8 mouse cellular contexts compared by ENCODE assay signal in genomic region chr11:23565761-23566160, GRCm38 (mm10). TPM values are rescaled to one million over a fixed set of nuclear protein-coding genes. Genes with fewer than 3 reads are reported as not detected.
DNase-seq lines count a peak whose midpoint lies in the region; ATAC-seq and TF ChIP-seq lines count a peak whose summit lies in the region.

No protein-coding gene starts in this region.

- WGBS in embryonic facial prominence, embryonic 14.5 days, result 55% methylated on average over 6 of the region's 6 CpGs
- WGBS in heart, embryonic 10.5 days, result 48% methylated on average over 6 of the region's 6 CpGs
- WGBS in liver, embryonic 13.5 days (ENCODE audit: insufficient replicate concordance), result 46% methylated on average over 6 of the region's 6 CpGs
- WGBS in neural tube, embryonic 13.5 days, result 59% methylated on average over 6 of the region's 6 CpGs

- H3K4me3 ChIP-seq in embryonic facial prominence, embryonic 14.5 days (ENCODE audit: low read depth, low read length), result no peak overlapping the region
- H3K4me3 ChIP-seq in heart, embryonic 10.5 days, result no peak overlapping the region
- H3K4me3 ChIP-seq in liver, embryonic 13.5 days (replicated peaks), result no peak overlapping the region
- no peak overlapping the region for H3K4me3 ChIP-seq in neural tube, embryonic 13.5 days
- no peak overlapping the region for H3K4me3 ChIP-seq in testis, adult 2 months (ENCODE audit: control insufficient read depth, low read depth, low read length)

- H3K4me2 ChIP-seq in embryonic facial prominence, embryonic 14.5 days (ENCODE audit: low read depth, low read length), result no peak overlapping the region
- H3K4me2 ChIP-seq in liver, embryonic 13.5 days, result no peak overlapping the region
- no peak overlapping the region for H3K4me2 ChIP-seq in neural tube, embryonic 13.5 days

- no peak overlapping the region for H3K9ac ChIP-seq in embryonic facial prominence, embryonic 14.5 days (ENCODE audit: low read depth, low read length)
- no peak overlapping the region for H3K9ac ChIP-seq in liver, embryonic 13.5 days
- H3K9ac ChIP-seq in neural tube, embryonic 13.5 days, result no peak overlapping the region

- peaks cover 13% of the 10 kb centered on the region; the same call in 1 of the 2 replicates for H3K36me3 ChIP-seq in embryonic facial prominence, embryonic 14.5 days (ENCODE audit: control insufficient read depth, insufficient read depth, low read length)
- peaks cover 7% of the 10 kb centered on the region for H3K36me3 ChIP-seq in heart, embryonic 10.5 days
- peaks cover 2% of the 10 kb centered on the region for H3K36me3 ChIP-seq in liver, embryonic 13.5 days
- H3K36me3 ChIP-seq in neural tube, embryonic 13.5 days, result peaks cover 59% of the 10 kb centered on the region
- H3K36me3 ChIP-seq in testis, adult 2 months (ENCODE audit: control insufficient read depth, insufficient read depth, low read length), result peaks cover under 1% of the 10 kb centered on the region

- ATAC-seq in embryonic facial prominence, embryonic 14.5 days (ENCODE audit: low read depth), result 0 out of 2 replicates have a peak, but pooled peaks have one; percentile 62
- 0 out of 2 replicates have a peak, but pooled peaks have one; percentile 58 for ATAC-seq in liver, embryonic 13.5 days (ENCODE audit: low read depth)
- ATAC-seq in neural tube, embryonic 13.5 days (ENCODE audit: low read depth), result peak; percentile 71; the same call in 1 of the 2 replicates

- H3K27ac ChIP-seq in embryonic facial prominence, embryonic 14.5 days (replicated peaks; ENCODE audit: low read depth, low read length), result no peak overlapping the region
- H3K27ac ChIP-seq in heart, embryonic 10.5 days, result no peak overlapping the region
- no peak overlapping the region for H3K27ac ChIP-seq in liver, embryonic 13.5 days
- no peak overlapping the region for H3K27ac ChIP-seq in neural tube, embryonic 13.5 days (replicated peaks)
- no peak overlapping the region for H3K27ac ChIP-seq in testis, adult 2 months (ENCODE audit: control insufficient read depth, insufficient read depth, low read depth, low read length)

- TF ChIP-seq CTCF in testis, adult 2 months (IDR thresholded peaks at IDR 0.05; ENCODE audit: control insufficient read depth, insufficient read depth, insufficient replicate concordance, low read depth, low read length), result peak; percentile 70; the same call in 1 of the 2 replicates

- H3K27me3 ChIP-seq in embryonic facial prominence, embryonic 14.5 days (replicated peaks; ENCODE audit: control insufficient read depth, insufficient read depth, low read length), result no peaks in the 10 kb centered on the region
- H3K27me3 ChIP-seq in heart, embryonic 10.5 days (ENCODE audit: insufficient read depth, poor library complexity, severe bottlenecking), result no peaks in the 10 kb centered on the region
- no peaks in the 10 kb centered on the region for H3K27me3 ChIP-seq in liver, embryonic 13.5 days
- no peaks in the 10 kb centered on the region for H3K27me3 ChIP-seq in neural tube, embryonic 13.5 days
- H3K27me3 ChIP-seq in testis, adult 2 months (ENCODE audit: control insufficient read depth, insufficient read depth, low read length), result no peaks in the 10 kb centered on the region

- DNase-seq in 3T3-L1 (ENCODE audit: low read depth, low spot score), result peak; percentile 86
- peak; percentile 79 for DNase-seq in adrenal gland, postnatal 14 days
- peak; percentile 43 for DNase-seq in embryonic facial prominence, embryonic 14.5 days (ENCODE audit: low spot score)
- DNase-seq in heart, embryonic 10.5 days (ENCODE audit: low spot score), result peak; percentile 85
- DNase-seq in kidney, postnatal 14 days, result peak; percentile 80
- peak; percentile 51 for DNase-seq in liver, embryonic 13.5 days

- TF ChIP-seq POLR2A in testis, adult 2 months (IDR thresholded peaks at IDR 0.05; ENCODE audit: control insufficient read depth, low read depth, low read length), result no peak

- H3K4me1 ChIP-seq in embryonic facial prominence, embryonic 14.5 days (ENCODE audit: control insufficient read depth, insufficient read depth, low read length), result no peaks in the 10 kb centered on the region
- no peaks in the 10 kb centered on the region for H3K4me1 ChIP-seq in heart, embryonic 10.5 days
- no peaks in the 10 kb centered on the region for H3K4me1 ChIP-seq in liver, embryonic 13.5 days (replicated peaks)
- H3K4me1 ChIP-seq in neural tube, embryonic 13.5 days (replicated peaks), result no peaks in the 10 kb centered on the region
- no peaks in the 10 kb centered on the region for H3K4me1 ChIP-seq in testis, adult 2 months (ENCODE audit: control insufficient read depth, insufficient read depth, low read length)

- no peaks in the 10 kb centered on the region for H3K9me3 ChIP-seq in embryonic facial prominence, embryonic 14.5 days (ENCODE audit: control insufficient read depth, low read length)
- H3K9me3 ChIP-seq in heart, embryonic 10.5 days, result no peaks in the 10 kb centered on the region
- no peaks in the 10 kb centered on the region for H3K9me3 ChIP-seq in liver, embryonic 13.5 days (replicated peaks)
- H3K9me3 ChIP-seq in neural tube, embryonic 13.5 days, result no peaks in the 10 kb centered on the region

RNA-seq across cellular contexts. Expression of gene 1700093K21Rik, which starts 44.8 kb away (rescaled TPM):
- total RNA-seq in adrenal gland, postnatal 14 days (2021), result not detected in 2 replicates
- not detected in 2 replicates for polyA plus RNA-seq in embryonic facial prominence, embryonic 14.5 days (2014; fragmentation: Nextera tagmentation; extraction: Ambion mirVana)
- polyA plus RNA-seq in heart, embryonic 10.5 days (2016; fragmentation: Nextera tagmentation; extraction: Ambion mirVana), result not detected in 2 replicates
- not detected in 2 replicates for polyA plus RNA-seq in liver, embryonic 13.5 days (2015; fragmentation: Nextera tagmentation; extraction: Ambion mirVana)
- polyA plus RNA-seq in neural tube, embryonic 13.5 days (2015; fragmentation: Nextera tagmentation; extraction: Ambion mirVana), result 0.22 and 0.39 TPM in 2 replicates
- polyA plus RNA-seq in testis, adult 2 months (2012; rRNA removed), result 132 and 166 TPM in 2 replicates

Comparison
In these comparisons a context has a peak if more than half of its experiments do, and no peak if none do; other contexts are left out.
1. RNA of gene 1700093K21Rik, which starts 44.8 kb away (polyA plus RNA-seq): 132 to 166 TPM in testis, adult 2 months; 0.22 to 0.39 TPM in neural tube, embryonic 13.5 days, not detected in embryonic facial prominence, embryonic 14.5 days, not detected in heart, embryonic 10.5 days and not detected in liver, embryonic 13.5 days; every median in the first group is over 10 times any median in the second.
2. Peak in every context shown above with its lines, with median percentiles within 50 percentile points of each other: DNase-seq and ATAC-seq.